Mouse (Mus musculus) liver, embryonic 16.5 days (tissue): Measurements from ENCODE around the gene Srprb. TPM values are rescaled to one million over a fixed set of nuclear protein-coding genes. Genes with fewer than 3 reads are reported as not detected.

ENCODE experiments used
- ATAC-seq: fragments of 200-750 bp; cut with Nextera tagmentation; 2 replicates; pipeline ENCODE4 v1.8.0; 2017; ENCODE audit warnings: low read depth, mild to moderate bottlenecking, moderate number of reproducible peaks, moderate library complexity
- H3K27ac ChIP-seq: fragments of 300-500 bp; sonication (generic); 2 replicates; pipeline ENCODE4 v1.5.1; 2014; ENCODE audit warnings: mild to moderate bottlenecking, low read length
- H3K27me3 ChIP-seq: fragments of 300-500 bp; sonication (generic); 2 replicates; pipeline ENCODE4 v1.6.1; 2014; ENCODE audit warnings: low read depth, low read length, mixed read lengths; ENCODE audit not compliant: control insufficient read depth, insufficient read depth
- H3K36me3 ChIP-seq: fragments of 300-500 bp; sonication (generic); 2 replicates; pipeline ENCODE4 v1.6.1; 2014; ENCODE audit warnings: mild to moderate bottlenecking; ENCODE audit not compliant: control insufficient read depth, insufficient read depth
- H3K4me1 ChIP-seq: fragments of 300-500 bp; sonication (generic); 2 replicates; pipeline ENCODE4 v1.6.1; 2014; ENCODE audit warnings: low read depth, low read length, mixed read lengths; ENCODE audit not compliant: control insufficient read depth
- H3K4me2 ChIP-seq: fragments of 300-500 bp; sonication (generic); 2 replicates; pipeline ENCODE4 v1.6.1; 2014; ENCODE audit warnings: low read depth, low read length, mixed read lengths
- H3K4me3 ChIP-seq: fragments of 300-500 bp; sonication (generic); 2 replicates; pipeline ENCODE4 v1.5.1; 2014; ENCODE audit warnings: low read depth, mild to moderate bottlenecking, low read length
- H3K9ac ChIP-seq: fragments of 300-500 bp; sonication (generic); 2 replicates; pipeline ENCODE4 v1.6.1; 2014; ENCODE audit warnings: low read depth, low read length
- H3K9me3 ChIP-seq: fragments of 300-500 bp; sonication (generic); replicated peaks from 2 replicates; pipeline ENCODE4 v1.6.1; 2016; ENCODE audit warnings: low read length; ENCODE audit not compliant: control insufficient read depth
- WGBS: fragments of 180-500 bp; shearing (Covaris S2); extraction: QIAGEN DNeasy Blood & Tissue Kit; methylation state at CpG from one replicate; pipeline ENCODE4 v1.1.7; 2014; ENCODE audit not compliant: insufficient replicate concordance; 5-methylcytosine and 5-hydroxymethylcytosine counted together
- polyA plus RNA-seq: library from polyadenylated mRNA; unstranded; fragments of >200 nt; fragmentation: Nextera tagmentation; extraction: Ambion mirVana; gene quantifications from 2 replicates; pipeline ENCODE4 v1.2.1, GENCODE M21; 2015

Srprb gene
- polyA plus RNA-seq, 1 experiment from 2014 or later = 16.9 TPM

- Histone ChIP-seq H3K4me3 (no peak overlapping the region), H3K9me3 (no peaks in the 10 kb centered on the region), H3K27ac (no peak overlapping the region), H3K9ac (no peak overlapping the region), H3K27me3 (no peaks in the 10 kb centered on the region), H3K4me1 (peaks cover 3% of the 10 kb centered on the region; the same call in 1 of the 2 replicates), H3K36me3 (peaks cover 10% of the 10 kb centered on the region), H3K4me2 (no peak overlapping the region)
- no peak for ATAC-seq
- 82% methylated on average over 8 of the region's 8 CpGs for WGBS
Measured at GRCm38 (mm10) chr9:103185946-103186345, 16.0 kb downstream of the Srprb start.

- H3K4me1 ChIP-seq = peaks cover 13% of the 10 kb centered on the region; the same call in 1 of the 2 replicates
- peaks cover 2% of the 10 kb centered on the region; the same call in 1 of the 2 replicates for H3K36me3 ChIP-seq
- 58% methylated on average over 4 of the region's 4 CpGs for WGBS
- no peak overlapping the region for H3K4me2 ChIP-seq
- H3K27ac ChIP-seq = no peak overlapping the region
- no peaks in the 10 kb centered on the region for H3K9me3 ChIP-seq
- H3K4me3 ChIP-seq = no peak overlapping the region
- no peak overlapping the region for H3K9ac ChIP-seq
- ATAC-seq = no peak
- no peaks in the 10 kb centered on the region for H3K27me3 ChIP-seq
Measured at GRCm38 (mm10) chr9:103184855-103185254, 17.1 kb downstream of the Srprb start.

- no peaks in the 10 kb centered on the region for H3K36me3 ChIP-seq
- peaks cover 13% of the 10 kb centered on the region; the same call in 1 of the 2 replicates for H3K4me1 ChIP-seq
- no peak overlapping the region for H3K27ac ChIP-seq
- no peaks in the 10 kb centered on the region for H3K27me3 ChIP-seq
- ATAC-seq = no peak
- no peaks in the 10 kb centered on the region for H3K9me3 ChIP-seq
- no peak overlapping the region for H3K9ac ChIP-seq
- no peak overlapping the region for H3K4me3 ChIP-seq
- WGBS = 77% methylated on average over 8 of the region's 8 CpGs
- no peak overlapping the region for H3K4me2 ChIP-seq
Measured at GRCm38 (mm10) chr9:103181886-103182285, 20.1 kb downstream of the Srprb start.

GRCm38 (mm10) chr9:103180807-103181565 is 21.0 kb downstream of the Srprb start:
- H3K4me3 ChIP-seq = peak overlapping the region; percentile 51
- ATAC-seq = peak; percentile 83
- 1% methylated on average over 20 of the region's 20 CpGs for WGBS
- H3K27ac ChIP-seq = no peak overlapping the region
- peaks cover 13% of the 10 kb centered on the region; the same call in 1 of the 2 replicates for H3K4me1 ChIP-seq
- no peaks in the 10 kb centered on the region for H3K27me3 ChIP-seq
- H3K36me3 ChIP-seq = no peaks in the 10 kb centered on the region
- H3K9me3 ChIP-seq = no peaks in the 10 kb centered on the region
- peak overlapping the region; percentile 43; the same call in 1 of the 2 replicates for H3K9ac ChIP-seq
- peak overlapping the region; percentile 63 for H3K4me2 ChIP-seq

GRCm38 (mm10) chr9:103180303-103180702 is 21.6 kb downstream of the Srprb start:
- peak; percentile 30; the same call in 1 of the 2 replicates for ATAC-seq
- Histone ChIP-seq H3K4me1 (peaks cover 13% of the 10 kb centered on the region; the same call in 1 of the 2 replicates), H3K27ac (no peak overlapping the region), H3K9me3 (no peaks in the 10 kb centered on the region), H3K36me3 (no peaks in the 10 kb centered on the region), H3K27me3 (no peaks in the 10 kb centered on the region), H3K4me3 (no peak overlapping the region), H3K9ac (no peak overlapping the region), H3K4me2 (peak overlapping the region; percentile 63)
- 52% methylated on average over 3 of the region's 3 CpGs for WGBS

GRCm38 (mm10) chr9:103175692-103176091 is 26.2 kb downstream of the Srprb start:
- 73% methylated on average over 7 of the region's 7 CpGs for WGBS
- Histone ChIP-seq H3K27me3 (no peaks in the 10 kb centered on the region), H3K4me1 (peaks cover 8% of the 10 kb centered on the region; the same call in 1 of the 2 replicates), H3K9me3 (no peaks in the 10 kb centered on the region), H3K4me3 (no peak overlapping the region), H3K36me3 (no peaks in the 10 kb centered on the region), H3K9ac (no peak overlapping the region), H3K4me2 (no peak overlapping the region), H3K27ac (no peak overlapping the region)
- no peak for ATAC-seq

- no peaks in the 10 kb centered on the region for H3K9me3 ChIP-seq
- 41% methylated on average over 6 of the region's 6 CpGs for WGBS
- ATAC-seq = no peak
Measured at GRCm38 (mm10) chr9:103174771-103175519, 27.0 kb downstream of the Srprb start.

GRCm38 (mm10) chr9:103168771-103169170 is 33.2 kb downstream of the Srprb start:
- ATAC-seq = no peak
- Histone ChIP-seq H3K27me3 (no peaks in the 10 kb centered on the region), H3K4me1 (no peaks in the 10 kb centered on the region), H3K9me3 (no peaks in the 10 kb centered on the region), H3K36me3 (no peaks in the 10 kb centered on the region), H3K4me2 (no peak overlapping the region), H3K27ac (no peak overlapping the region), H3K9ac (no peak overlapping the region), H3K4me3 (no peak overlapping the region)
- 55% methylated on average over 7 of the region's 7 CpGs for WGBS

More at GRCm38 (mm10) chr9:103174771-103175519, 27.0 kb downstream of the Srprb start:
- H3K4me2 ChIP-seq = no peak overlapping the region
- no peaks in the 10 kb centered on the region for H3K27me3 ChIP-seq
- H3K36me3 ChIP-seq = no peaks in the 10 kb centered on the region
- no peak overlapping the region for H3K4me3 ChIP-seq
- H3K9ac ChIP-seq = no peak overlapping the region
- H3K27ac ChIP-seq = no peak overlapping the region
- H3K4me1 ChIP-seq = peaks cover under 1% of the 10 kb centered on the region; the same call in 1 of the 2 replicates

GRCm38 (mm10) chr9:103168046-103168445 is 33.9 kb downstream of the Srprb start:
- Histone ChIP-seq H3K4me3 (no peak overlapping the region), H3K4me1 (no peaks in the 10 kb centered on the region), H3K27ac (no peak overlapping the region), H3K9me3 (no peaks in the 10 kb centered on the region), H3K36me3 (no peaks in the 10 kb centered on the region), H3K9ac (no peak overlapping the region), H3K4me2 (no peak overlapping the region), H3K27me3 (no peaks in the 10 kb centered on the region)
- no peak for ATAC-seq
- 68% methylated on average over 6 of the region's 6 CpGs for WGBS
